Mouse (Mus musculus): Measurements from ENCODE around the gene Nfia.

GRCm38 (mm10) chr4:97914348-97914747, 141.8 kb downstream of the Nfia start:
- TF ChIP-seq CTCF (IDR thresholded peaks at IDR 0.05; ENCODE audit: control insufficient read depth, insufficient read depth, insufficient replicate concordance, low read depth, low read length) (no peak), POLR2A (IDR thresholded peaks at IDR 0.05; ENCODE audit: control insufficient read depth, low read depth, low read length) (no peak)
